ENCODE assay signal across 8 mouse cellular contexts in genomic region chr10:21992834-21993514, GRCm38 (mm10).
DNase-seq lines count a peak whose midpoint lies in the region; ATAC-seq and TF ChIP-seq lines count a peak whose summit lies in the region.

No protein-coding gene starts in this region.

- peak; percentile 41 for ATAC-seq in hindbrain, embryonic 16.5 days
- peak; percentile 51 for ATAC-seq in megakaryocyte progenitor cell, adult 5-6 weeks (replicated peaks; ENCODE audit: poor library complexity)

- H3K4me2 ChIP-seq in hindbrain, embryonic 16.5 days (ENCODE audit: low read length), result peak overlapping the region; percentile 98

- peak; percentile 90 for DNase-seq in ZHBTc4 (ENCODE audit: low read depth, low spot score)
- peak; percentile 90 to 94 for DNase-seq in cerebellum, postnatal 25 days
- peak; percentile 97 for DNase-seq in gastrocnemius, adult 2 months
- DNase-seq in left cerebral cortex, postnatal 14 days (ENCODE audit: low spot score in 2 of 2), result peak; percentile 78 to 82
- peak; percentile 64 to 73 for DNase-seq in right cerebral cortex, postnatal 36 days (ENCODE audit: low spot score in 2 of 2)
- peak; percentile 71 to 78 for DNase-seq in urinary bladder, postnatal 4 days (ENCODE audit: low spot score in 2 of 2)

- 1% methylated on average over 30 of the region's 30 CpGs for WGBS in hindbrain, embryonic 16.5 days

- H3K27ac ChIP-seq in gastrocnemius, adult 2 months, result peak overlapping the region; percentile 99
- H3K27ac ChIP-seq in hindbrain, embryonic 16.5 days (ENCODE audit: low read depth, low read length), result no peak overlapping the region

- TF ChIP-seq CTCF in gastrocnemius, adult 2 months (IDR thresholded peaks at IDR 0.05), result peak; percentile 78

- H3K36me3 ChIP-seq in hindbrain, embryonic 16.5 days (ENCODE audit: control insufficient read depth, insufficient read depth, low read length), result 0 out of 2 replicates have a peak, but pooled peaks cover 10% of the 10 kb centered on the region

- H3K4me1 ChIP-seq in hindbrain, embryonic 16.5 days (ENCODE audit: control insufficient read depth, insufficient read depth, low read depth, low read length), result peaks cover 15% of the 10 kb centered on the region

- no peaks in the 10 kb centered on the region for H3K9me3 ChIP-seq in hindbrain, embryonic 16.5 days (ENCODE audit: control insufficient read depth, low read length)

- peak overlapping the region; percentile 75 for H3K9ac ChIP-seq in hindbrain, embryonic 16.5 days (ENCODE audit: low read depth, low read length)

- intact Hi-C loops in gastrocnemius, adult 2 months (cut with DNase I), result loop anchor here (1.0 to 5.0 kb wide), 6 partner anchors 41 to 392 kb away; no protein-coding TSS in a partner anchor
- intact Hi-C loops in left cerebral cortex, postnatal 14 days (cut with DNase I), result loop anchor here (5.0 to 10.0 kb wide), 6 partner anchors 71 to 466 kb away; no protein-coding TSS in a partner anchor

- peaks cover 3% of the 10 kb centered on the region; the same call in 1 of the 2 replicates for H3K27me3 ChIP-seq in hindbrain, embryonic 16.5 days (replicated peaks; ENCODE audit: control insufficient read depth, insufficient read depth, low read length)

- H3K4me3 ChIP-seq in gastrocnemius, adult 2 months, result peak overlapping the region; percentile 84
- peak overlapping the region; percentile 69 for H3K4me3 ChIP-seq in hindbrain, embryonic 16.5 days (ENCODE audit: low read length)
